Mouse (Mus musculus) NIH3T3 (cell line): ENCODE measurements around the gene Slc9b1.

Experiments
- DNase-seq: peaks from one replicate; pipeline ENCODE4 v3.0.0-alpha.2; 2012; ENCODE audit warnings: low read depth

The Slc9b1 gene

GRCm38 (mm10) chr3:135393186-135393585 lies 45.4 kb downstream of the Slc9b1 start:
- DNase-seq: no peak

- no peak for DNase-seq
Measured at GRCm38 (mm10) chr3:135395085-135395484, 47.3 kb downstream of the Slc9b1 start.

DNA sequence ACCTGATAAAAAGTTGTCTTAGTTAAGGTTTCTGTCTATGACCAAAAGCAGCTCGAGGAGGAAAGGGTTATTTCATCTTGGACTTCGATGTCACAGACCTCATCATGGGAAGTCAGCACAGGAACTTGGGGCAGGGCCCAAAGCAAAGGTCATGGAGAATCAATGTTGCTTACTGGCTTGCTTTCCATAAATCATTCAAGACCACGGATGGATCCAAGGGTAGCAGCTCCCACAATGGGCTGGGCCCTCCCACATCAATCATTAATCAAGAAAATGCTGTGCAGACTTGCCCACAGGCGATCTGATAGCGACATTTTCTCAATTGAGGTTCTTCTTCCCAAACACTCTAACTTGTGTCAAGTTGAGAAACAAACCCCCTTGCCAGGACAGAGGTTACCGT lies 48.3 kb downstream of the Slc9b1 start:
- no peak for DNase-seq

GRCm38 (mm10) chr3:135397112-135397511 lies 49.3 kb downstream of the Slc9b1 start:
- no peak for DNase-seq

DNA sequence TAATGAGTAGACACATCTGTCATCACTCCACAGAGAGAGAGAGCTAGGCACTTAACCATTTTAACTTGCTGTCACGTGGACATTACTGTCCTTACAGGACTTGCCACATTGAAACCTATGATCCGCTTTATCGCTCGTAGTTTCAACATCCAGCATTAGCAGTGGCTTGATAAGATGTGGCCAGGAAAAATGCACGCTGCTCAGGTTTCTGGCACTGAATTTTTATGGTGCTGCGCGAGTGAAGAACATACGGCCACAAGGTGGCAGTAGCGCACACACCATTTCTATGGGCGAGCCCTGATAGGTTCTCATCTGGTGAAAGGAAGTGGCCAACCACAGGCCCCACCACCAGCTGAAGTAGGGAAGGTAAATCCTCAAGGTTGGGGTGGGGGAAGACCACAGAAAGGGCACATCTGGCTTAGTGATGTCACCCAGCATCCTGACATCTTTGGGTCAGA lies 54.4 kb downstream of the Slc9b1 start:
- peak; percentile 95 for DNase-seq

GRCm38 (mm10) chr3:135403211-135403610 lies 55.4 kb downstream of the Slc9b1 start:
- no peak for DNase-seq

DNA sequence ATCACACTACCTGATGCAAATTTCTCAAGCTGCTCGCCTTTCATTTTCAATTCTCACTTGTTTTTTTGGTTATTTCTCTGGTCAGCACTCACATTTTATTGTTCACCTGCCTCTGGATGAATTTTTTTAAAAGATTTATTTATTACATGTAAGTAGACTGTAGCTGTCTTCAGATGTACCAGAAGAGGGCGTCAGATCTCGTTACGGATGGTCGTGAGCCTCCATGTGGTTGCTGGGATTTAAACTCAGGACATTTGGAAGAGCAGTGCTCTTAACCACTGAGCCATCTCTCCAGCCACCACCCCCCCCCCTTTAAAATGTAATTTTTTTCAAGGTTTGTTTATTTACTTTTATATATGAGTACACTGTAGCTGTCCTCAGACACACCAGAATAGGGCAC lies 56.0 kb downstream of the Slc9b1 start:
- peak; percentile 31 for DNase-seq

DNA sequence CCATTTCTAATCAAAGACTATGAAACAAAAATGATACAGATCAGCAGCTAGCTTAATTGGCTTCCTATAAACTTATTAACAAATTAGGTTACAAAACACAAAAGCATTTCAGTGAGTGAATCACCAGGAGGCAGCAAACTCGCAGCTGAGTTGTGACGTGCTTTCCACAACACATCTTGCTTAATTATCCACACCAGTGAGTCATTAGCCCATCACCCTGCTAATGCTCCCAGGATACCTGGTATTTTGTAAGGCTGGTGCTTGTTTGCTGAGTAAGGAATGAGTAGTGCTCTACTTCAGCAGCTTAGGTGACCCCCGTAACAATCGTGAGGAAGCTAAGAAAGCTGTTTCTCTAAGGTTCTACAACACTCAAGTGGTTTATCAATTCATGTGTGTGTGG lies 56.8 kb downstream of the Slc9b1 start:
- peak; percentile 58 for DNase-seq

DNA sequence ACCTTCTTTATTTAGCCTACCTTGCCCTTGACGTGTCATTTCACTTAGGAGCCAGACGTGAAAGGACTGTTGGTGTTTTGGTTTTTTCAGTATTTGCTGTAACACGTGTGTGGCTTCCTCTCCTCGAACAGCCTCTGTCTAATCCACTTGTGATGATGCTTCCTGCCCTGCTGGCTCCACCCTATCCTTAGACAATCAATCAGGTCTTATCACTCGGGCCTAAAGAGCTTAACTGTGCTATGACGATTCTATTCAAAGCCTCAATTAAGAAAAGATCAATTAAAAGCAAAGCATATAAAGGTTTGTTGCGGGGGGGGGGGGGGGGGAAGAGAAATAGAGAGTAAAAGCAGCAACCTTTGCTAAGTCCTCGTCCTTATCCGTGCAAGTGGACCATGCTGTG lies 59.5 kb downstream of the Slc9b1 start:
- no peak for DNase-seq

GRCm38 (mm10) chr3:135409219-135409618 lies 61.4 kb downstream of the Slc9b1 start:
- DNase-seq: no peak

DNA sequence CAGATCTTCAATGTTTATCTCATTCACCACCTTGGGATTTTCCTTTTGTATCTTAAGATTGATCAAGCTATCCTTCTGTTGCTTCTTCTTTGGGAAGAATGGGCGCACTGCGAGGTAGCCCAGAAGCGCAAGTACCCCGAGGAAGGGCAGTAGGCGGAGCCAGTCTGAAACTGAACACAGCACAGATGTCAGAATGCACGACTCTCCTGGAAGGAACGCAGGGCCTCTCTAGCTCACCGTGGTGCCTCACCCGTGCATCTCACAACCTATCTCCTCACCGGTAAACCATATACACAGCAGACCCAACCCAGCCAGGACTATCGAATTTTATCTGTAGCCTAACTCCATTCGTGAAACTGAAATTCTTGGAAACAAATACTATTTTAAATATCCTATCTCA lies 63.2 kb downstream of the Slc9b1 start:
- DNase-seq: no peak

DNA sequence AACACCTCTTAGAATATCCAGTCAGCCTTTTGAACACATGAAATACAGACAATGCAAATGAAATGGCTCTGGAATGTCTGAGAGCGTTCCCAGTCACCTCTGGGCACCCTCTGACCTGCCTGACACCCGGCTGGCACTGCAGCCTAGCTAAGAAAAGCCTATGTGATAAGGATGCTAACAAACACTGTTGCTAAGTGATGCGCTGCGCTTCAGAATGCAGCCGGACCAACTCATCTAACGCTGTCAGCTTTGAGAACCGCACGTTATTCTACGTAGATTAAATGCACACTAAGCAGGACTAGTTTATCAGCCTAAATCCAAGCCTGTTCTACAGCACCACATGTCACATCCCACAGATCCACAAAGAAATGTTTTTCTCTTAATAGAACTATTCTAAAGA lies 64.0 kb downstream of the Slc9b1 start:
- no peak for DNase-seq

- DNase-seq: no peak
Measured at GRCm38 (mm10) chr3:135417245-135417644, 69.4 kb downstream of the Slc9b1 start.

DNA sequence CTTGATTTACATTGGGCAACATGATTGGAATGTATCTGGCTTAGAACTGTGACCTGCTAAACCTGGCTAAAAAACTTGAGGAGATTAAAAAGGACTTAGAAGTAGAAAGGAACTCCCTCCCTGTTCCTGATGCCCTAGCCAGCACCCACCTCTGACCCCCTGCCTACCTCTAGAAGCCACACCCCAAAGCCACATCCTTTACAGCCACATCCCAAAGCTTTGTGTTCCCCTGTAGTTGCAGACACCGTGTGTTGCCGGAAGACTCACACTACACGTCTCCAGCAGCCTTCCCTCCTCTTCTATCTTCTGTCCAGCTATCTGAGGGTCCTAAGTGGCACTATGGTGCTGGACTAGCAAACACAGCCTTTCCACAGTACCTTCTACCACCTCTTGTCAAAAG lies 70.0 kb downstream of the Slc9b1 start:
- no peak for DNase-seq

DNA sequence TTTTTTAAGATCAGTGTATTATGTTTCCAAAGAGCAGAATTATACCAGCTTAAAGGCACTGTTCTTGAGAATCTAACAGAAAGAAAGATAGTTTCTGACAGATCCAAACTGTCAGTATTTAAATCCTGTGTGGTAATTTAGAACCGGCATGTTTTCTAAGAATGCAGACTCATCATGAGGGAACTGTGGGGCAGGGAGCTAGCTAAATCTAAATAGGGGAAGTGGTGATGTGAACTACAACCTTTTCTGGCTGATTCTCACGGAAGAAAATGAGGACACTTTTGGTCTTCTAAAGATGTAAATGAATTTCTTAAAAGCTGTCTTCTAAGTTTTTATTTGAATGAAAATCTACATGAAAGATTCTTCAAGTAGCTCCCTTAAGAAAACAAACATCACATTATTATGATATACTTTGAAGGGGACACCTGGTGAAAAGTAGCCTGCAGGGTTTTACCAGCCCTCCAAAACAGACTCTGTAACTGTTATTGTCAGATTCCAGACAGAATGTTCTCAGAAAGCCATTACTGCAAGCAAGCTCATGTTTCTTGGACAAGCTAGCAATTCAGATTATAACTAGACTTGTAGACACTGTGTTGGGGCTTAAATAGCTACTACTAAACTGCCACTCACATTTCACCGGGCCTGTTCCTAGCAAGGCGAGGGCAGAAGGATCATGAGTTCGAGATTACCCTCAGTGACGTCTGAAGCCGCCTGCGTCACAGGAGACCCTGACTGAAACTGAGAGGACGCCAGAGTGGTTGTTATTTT lies 72.9 kb downstream of the Slc9b1 start:
- DNase-seq: no peak

- DNase-seq: no peak
Measured at GRCm38 (mm10) chr3:135421310-135421594, 73.4 kb downstream of the Slc9b1 start.

GRCm38 (mm10) chr3:135422232-135422855 lies 74.5 kb downstream of the Slc9b1 start:
- no peak for DNase-seq

DNA sequence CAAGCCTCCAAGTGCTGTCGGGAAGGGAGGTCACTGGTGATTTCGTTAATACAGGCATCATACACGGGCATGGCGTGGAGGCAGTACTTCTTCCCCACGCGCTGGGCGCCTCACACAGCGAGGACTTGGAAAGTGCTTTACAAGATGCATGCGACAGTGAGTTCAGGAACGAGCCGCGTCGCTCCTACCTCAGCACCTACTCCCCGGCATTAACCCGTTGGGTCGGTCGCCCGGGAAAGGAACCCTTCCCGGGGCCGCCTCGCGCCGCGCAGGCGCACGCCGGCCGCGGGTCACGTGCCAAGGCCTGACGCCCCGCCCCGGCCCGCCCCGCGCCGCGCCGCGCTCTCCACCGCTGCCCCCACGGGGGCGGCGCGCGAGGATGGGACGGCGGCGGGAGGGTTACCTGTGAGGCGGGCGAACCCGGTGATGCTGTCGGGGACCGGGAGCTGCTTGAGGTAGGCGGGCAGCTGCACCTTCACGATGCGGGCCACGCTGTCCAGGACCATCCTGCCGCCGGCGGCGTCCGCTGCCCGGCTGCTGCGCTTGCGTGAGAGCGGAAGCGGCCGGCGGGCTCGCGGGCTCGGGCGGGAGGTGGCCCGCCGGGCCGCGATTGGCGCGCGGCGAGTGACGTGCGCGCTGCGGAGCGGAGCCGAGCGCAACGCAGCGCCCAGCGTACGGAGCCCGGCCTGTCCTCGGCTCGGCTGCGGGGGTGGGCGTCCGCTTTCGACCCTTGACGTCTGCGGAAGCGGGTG lies 75.2 kb downstream of the Slc9b1 start:
- DNase-seq: peak; percentile 92

- DNase-seq: peak; percentile 22
Measured at GRCm38 (mm10) chr3:135423608-135424212, 75.9 kb downstream of the Slc9b1 start, which contains the start of gene Cisd2. Gene Cisd2, minus strand, starts transcription at chr3:135423925.

DNA sequence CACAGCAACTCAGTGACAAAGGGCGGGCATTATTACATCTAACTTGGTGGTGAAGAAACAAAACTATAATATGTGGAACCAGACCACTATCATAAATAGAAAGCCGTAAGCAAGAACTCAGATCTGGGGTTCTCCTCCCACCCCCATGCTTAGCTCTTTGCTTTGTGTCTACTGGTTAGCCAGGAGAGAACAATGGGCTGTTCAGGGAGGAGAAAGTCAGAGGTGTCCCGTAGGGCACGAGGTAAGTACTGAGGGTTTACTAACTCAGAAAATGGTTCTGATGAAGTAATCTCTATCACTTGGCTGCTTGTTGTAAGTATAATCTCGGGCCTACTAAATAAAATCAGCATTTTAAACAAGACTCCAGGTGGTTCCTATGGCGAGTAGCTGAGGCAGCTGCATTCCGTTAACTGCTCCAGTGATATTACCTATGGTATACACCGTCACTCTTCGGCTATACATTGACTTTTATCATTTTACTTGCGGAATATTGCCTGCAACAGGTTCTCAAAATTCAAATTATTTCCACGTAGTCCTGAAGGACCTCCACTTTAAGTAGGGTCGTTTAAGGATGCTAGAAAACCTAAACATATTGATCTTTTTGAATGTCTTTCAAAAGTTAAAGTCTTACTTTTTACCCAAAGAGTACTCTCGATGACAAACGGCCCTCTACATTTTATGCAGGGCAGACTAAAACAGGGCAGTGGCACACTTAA lies 89.2 kb downstream of the Slc9b1 start:
- DNase-seq: no peak

- peak; percentile 99 for DNase-seq
Measured at GRCm38 (mm10) chr3:135437758-135438495, 90.1 kb downstream of the Slc9b1 start, which contains the start of gene Ube2d3. Gene Ube2d3, plus strand, starts transcription at chr3:135438149.
